Mouse (Mus musculus) telencephalon, adult 2 months (tissue): Measurements from ENCODE around the gene Kcnk18.

ENCODE experiments used
- DNase-seq: peaks from one replicate; pipeline ENCODE4 v3.0.0-alpha.2; 2011; ENCODE audit warnings: low read depth, low spot score

Gene Kcnk18

DNA sequence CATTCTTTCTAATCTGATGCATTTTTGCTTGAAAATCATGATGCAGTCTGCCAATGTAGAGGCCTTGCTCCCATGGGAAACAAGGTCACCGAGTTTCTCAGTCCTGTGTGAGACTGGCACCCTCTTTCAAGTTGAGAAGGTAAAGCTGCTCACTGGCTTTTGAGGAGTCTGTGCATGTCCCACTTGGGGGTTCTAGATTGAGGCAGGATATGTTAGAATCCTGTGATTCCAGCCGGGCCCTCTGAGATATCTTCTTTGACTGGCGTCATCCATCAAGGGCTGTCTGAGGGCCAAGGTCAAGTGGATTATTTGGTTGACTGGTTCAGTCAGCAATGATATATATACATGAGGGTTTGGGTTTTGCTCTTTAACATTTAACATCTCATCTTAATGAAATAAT, 63.0 kb downstream of the Kcnk18 start:
- no peak for DNase-seq
